Comparison of ENCODE assay signal across 29 mouse cellular contexts in the genomic region with DNA sequence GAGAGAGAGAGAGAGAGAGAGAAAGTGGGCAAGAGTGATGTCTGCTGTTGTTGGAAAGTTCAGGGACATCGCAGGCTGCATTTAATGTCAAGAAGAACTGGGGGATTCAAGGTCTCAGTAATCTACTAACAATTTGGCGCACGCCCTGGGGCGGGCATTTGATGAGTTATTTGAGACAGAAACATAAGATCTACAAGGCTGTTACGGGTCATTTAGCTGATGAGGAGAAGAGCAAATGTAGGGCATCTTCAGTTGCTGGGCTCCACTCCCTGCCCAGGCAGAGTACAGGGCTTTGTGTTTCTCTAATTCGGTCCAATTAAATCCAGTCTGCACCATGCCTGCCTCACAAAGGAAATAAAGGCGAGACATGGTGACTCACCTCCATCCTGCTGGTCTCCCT. TPM values are rescaled to one million over a fixed set of nuclear protein-coding genes. Genes with fewer than 3 reads are reported as not detected.
DNase-seq lines count a peak whose midpoint lies in the region; ATAC-seq lines count a peak whose summit lies in the region.
"Had no signal": no experiment of that assay in that cellular context is flagged by ENCODE, and none has a peak within 500 bp of the region (broad histone marks: within the 10 kb centered on the region; RNA-seq: fewer than 3 reads in every experiment).

No protein-coding gene starts in this region.

- DNase-seq in adrenal gland, adult (ENCODE audit: inconsistent age in 2 of 2, low spot score in 1 of 2): peak; percentile 67 to 86
- DNase-seq in adrenal gland, postnatal 10 days: no peak
- peak; percentile 28 for DNase-seq in adrenal gland, postnatal 25 days
- no peak for DNase-seq in adrenal gland, adult 18-20 months (ENCODE audit: low spot score in 2 of 2)
- DNase-seq in adrenal gland, postnatal 36 days: peak; percentile 51 to 65
- no peak for DNase-seq in hindbrain, embryonic 11.5 days (ENCODE audit: low spot score)
- DNase-seq: cerebellum, adult 11-12 months; cerebellum, adult 8-10 months; cerebellum, postnatal 10 days; cerebellum, postnatal 36 days; embryo, embryonic 11 days; gastrocnemius, postnatal 25 days; heart, adult 18-20 months; heart, postnatal 14 days; heart, postnatal 4 days; kidney, adult 11 months had no signal

- H3K4me2 ChIP-seq in hindbrain, embryonic 11.5 days (replicated peaks; ENCODE audit: low read depth, low read length): no peak overlapping the region
- no peak overlapping the region for H3K4me2 ChIP-seq in intestine, embryonic 15.5 days (replicated peaks)
- H3K4me2 ChIP-seq: embryonic facial prominence, embryonic 13.5 days; forebrain, embryonic 12.5 days; forebrain, embryonic 15.5 days; heart, embryonic 13.5 days; hindbrain, embryonic 12.5 days; hindbrain, embryonic 15.5 days had no signal

- peaks cover 3% of the 10 kb centered on the region; the same call in 1 of the 2 replicates for H3K4me1 ChIP-seq in hindbrain, embryonic 11.5 days (replicated peaks; ENCODE audit: control insufficient read depth, insufficient read depth, low read length)
- peaks cover 15% of the 10 kb centered on the region for H3K4me1 ChIP-seq in intestine, embryonic 15.5 days (replicated peaks)

- H3K27me3 ChIP-seq in hindbrain, embryonic 11.5 days (ENCODE audit: control insufficient read depth, insufficient read depth, low read length): no peaks in the 10 kb centered on the region
- no peaks in the 10 kb centered on the region for H3K27me3 ChIP-seq in intestine, embryonic 15.5 days (replicated peaks)
- H3K27me3 ChIP-seq: CH12.LX; embryonic facial prominence, embryonic 13.5 days; forebrain, embryonic 12.5 days; forebrain, embryonic 15.5 days; hindbrain, embryonic 12.5 days; hindbrain, embryonic 15.5 days had no signal

- H3K4me3 ChIP-seq in hindbrain, embryonic 11.5 days (ENCODE audit: low read depth, low read length): no peak overlapping the region
- H3K4me3 ChIP-seq in intestine, embryonic 15.5 days (replicated peaks): no peak overlapping the region
- H3K4me3 ChIP-seq: embryonic facial prominence, embryonic 10.5 days; embryonic facial prominence, embryonic 13.5 days; erythroblast, embryonic 14.5 days; forebrain, embryonic 12.5 days; forebrain, embryonic 15.5 days; heart, embryonic 13.5 days; hindbrain, embryonic 12.5 days; hindbrain, embryonic 15.5 days had no signal

- ATAC-seq in CD4-positive, CD25-positive, alpha-beta regulatory T cell, adult 4 months: peak; percentile 17
- ATAC-seq in hindbrain, embryonic 11.5 days (ENCODE audit: low FRiP score): no peak
- ATAC-seq in intestine, embryonic 15.5 days: no peak
- ATAC-seq: activated CD4-positive, CD25-positive, alpha-beta regulatory T cell, adult 4 months; forebrain, embryonic 15.5 days had no signal

- no peaks in the 10 kb centered on the region for H3K9me3 ChIP-seq in hindbrain, embryonic 11.5 days (ENCODE audit: control insufficient read depth, low read length)
- H3K9me3 ChIP-seq in intestine, embryonic 15.5 days: no peaks in the 10 kb centered on the region
- H3K9me3 ChIP-seq: embryonic facial prominence, embryonic 10.5 days; embryonic facial prominence, embryonic 13.5 days; forebrain, embryonic 12.5 days; forebrain, embryonic 15.5 days; G1E; heart, embryonic 13.5 days; hindbrain, embryonic 12.5 days; hindbrain, embryonic 15.5 days had no signal

- WGBS in hindbrain, embryonic 11.5 days: 89% methylated on average over 7 of the region's 7 CpGs
- WGBS in intestine, embryonic 15.5 days: 89% methylated on average over 7 of the region's 7 CpGs

- no peaks in the 10 kb centered on the region for H3K36me3 ChIP-seq in hindbrain, embryonic 11.5 days (ENCODE audit: control insufficient read depth, insufficient read depth, low read length)
- H3K36me3 ChIP-seq in intestine, embryonic 15.5 days: no peaks in the 10 kb centered on the region
- H3K36me3 ChIP-seq: forebrain, embryonic 15.5 days; G1E; hindbrain, embryonic 15.5 days had no signal

- no peak overlapping the region for H3K9ac ChIP-seq in hindbrain, embryonic 11.5 days (ENCODE audit: low read depth, low read length)
- no peak overlapping the region for H3K9ac ChIP-seq in intestine, embryonic 15.5 days
- H3K9ac ChIP-seq: embryonic facial prominence, embryonic 13.5 days; forebrain, embryonic 12.5 days; forebrain, embryonic 15.5 days; heart, embryonic 13.5 days; hindbrain, embryonic 12.5 days; hindbrain, embryonic 15.5 days had no signal

- no peak overlapping the region for H3K27ac ChIP-seq in hindbrain, embryonic 11.5 days (ENCODE audit: low read depth, low read length)
- no peak overlapping the region for H3K27ac ChIP-seq in intestine, embryonic 15.5 days
- H3K27ac ChIP-seq: embryonic facial prominence, embryonic 10.5 days; embryonic facial prominence, embryonic 13.5 days; forebrain, embryonic 12.5 days; forebrain, embryonic 15.5 days; heart, embryonic 13.5 days; hindbrain, embryonic 12.5 days; hindbrain, embryonic 15.5 days had no signal

RNA-seq across cellular contexts. Expression of a gene that starts 19.9 kb away (rescaled TPM):
- 10 to 100 TPM; 41.4 to 48.5 TPM for total RNA-seq in adrenal gland, postnatal 10 days (2021)
- total RNA-seq in adrenal gland, postnatal 25 days (2021): 48.4 and 50.5 TPM in 2 replicates
- 10 to 100 TPM; 21.8 to 35.6 TPM for total RNA-seq in adrenal gland, adult 18-20 months (2021)
- 10 to 100 TPM; 70.1 to 99.5 TPM for polyA plus RNA-seq in CD4-positive, CD25-positive, alpha-beta regulatory T cell, adult 4 months (2017; shearing (Covaris generic))
- 10 to 100 TPM; 45.5 to 49.5 TPM for total RNA-seq in adrenal gland, postnatal 36 days (2021)
- polyA plus RNA-seq in hindbrain, embryonic 11.5 days (2014; fragmentation: Nextera tagmentation; extraction: Ambion mirVana): 32.7 and 34.1 TPM in 2 replicates
- polyA plus RNA-seq in intestine, embryonic 15.5 days (2015; fragmentation: Nextera tagmentation; extraction: Ambion mirVana): 15.7 and 17.5 TPM in 2 replicates
- polyA plus RNA-seq: erythroblast, embryonic 14.5 days had no signal

Comparison
In these comparisons a context has a peak if more than half of its experiments do, and no peak if none do; other contexts are left out.
1. DNase-seq: peak in adrenal gland, adult (2 of 2), adrenal gland, postnatal 25 days (single experiment) and adrenal gland, postnatal 36 days (2 of 2); none in adrenal gland, postnatal 10 days (single experiment), adrenal gland, adult 18-20 months (0 of 2) and hindbrain, embryonic 11.5 days (single experiment).